Mouse (Mus musculus): ENCODE measurements around the gene Itm2b. TPM values are rescaled to one million over a fixed set of nuclear protein-coding genes. Genes with fewer than 3 reads are reported as not detected.

The Itm2b gene
- polyA plus RNA-seq, 1 experiment from 2014 or later: 1,903 TPM

- Histone ChIP-seq H3K4me3 (ENCODE audit: low read depth, low read length) (no peak overlapping the region), H3K27ac (ENCODE audit: low read length) (peak overlapping the region; percentile 84), H3K4me2 (replicated peaks; ENCODE audit: low read depth, low read length) (no peak overlapping the region), H3K36me3 (ENCODE audit: insufficient read depth, low read length) (no peaks in the 10 kb centered on the region), H3K9me3 (ENCODE audit: low read length) (no peaks in the 10 kb centered on the region), H3K27me3 (replicated peaks; ENCODE audit: insufficient read depth, low read length) (no peaks in the 10 kb centered on the region), H3K4me1 (ENCODE audit: insufficient read depth, low read depth, low read length) (peaks cover 12% of the 10 kb centered on the region; the same call in 1 of the 2 replicates), H3K9ac (replicated peaks; ENCODE audit: low read depth) (no peak overlapping the region)
- peak; percentile 69 for ATAC-seq
- 33% methylated on average over 7 of the region's 7 CpGs for WGBS
- peak; percentile 90 for DNase-seq (ENCODE audit: low spot score)
- TF ChIP-seq CTCF (IDR thresholded peaks at IDR 0.05): no peak
- peak; percentile 40 for TF ChIP-seq EP300 (IDR thresholded peaks at IDR 0.05)
These were observed 4.0 kb upstream of the Itm2b start for GRCm38 (mm10) chr14:73389059-73389458.

GRCm38 (mm10) chr14:73388546-73388945, 3.5 kb upstream of the Itm2b start:
- H3K4me1 ChIP-seq (ENCODE audit: insufficient read depth, low read depth, low read length): peaks cover 12% of the 10 kb centered on the region; the same call in 1 of the 2 replicates
- H3K4me2 ChIP-seq (replicated peaks; ENCODE audit: low read depth, low read length): peak overlapping the region; percentile 4; the same call in 1 of the 2 replicates
- peak; percentile 64 for ATAC-seq
- no peaks in the 10 kb centered on the region for H3K27me3 ChIP-seq (replicated peaks; ENCODE audit: insufficient read depth, low read length)
- no peaks in the 10 kb centered on the region for H3K36me3 ChIP-seq (ENCODE audit: insufficient read depth, low read length)
- H3K4me3 ChIP-seq (ENCODE audit: low read depth, low read length): no peak overlapping the region
- peak; percentile 95 for DNase-seq (ENCODE audit: low spot score)
- no peak for TF ChIP-seq EP300 (IDR thresholded peaks at IDR 0.05)
- TF ChIP-seq CTCF (IDR thresholded peaks at IDR 0.05): no peak
- H3K9me3 ChIP-seq (ENCODE audit: low read length): no peaks in the 10 kb centered on the region
- H3K27ac ChIP-seq (ENCODE audit: low read length): peak overlapping the region; percentile 84
- 24% methylated on average over 7 of the region's 7 CpGs for WGBS
- no peak overlapping the region for H3K9ac ChIP-seq (replicated peaks; ENCODE audit: low read depth)

- TF ChIP-seq EP300 (IDR thresholded peaks at IDR 0.05): no peak
- no peak for TF ChIP-seq CTCF (IDR thresholded peaks at IDR 0.05)
- DNase-seq (ENCODE audit: low spot score) (no peak), ATAC-seq (no peak)
- no peaks in the 10 kb centered on the region for H3K9me3 ChIP-seq (ENCODE audit: low read length)
- H3K4me3 ChIP-seq (ENCODE audit: low read depth, low read length): no peak overlapping the region
- no peak overlapping the region for H3K27ac ChIP-seq (ENCODE audit: low read length)
- peaks cover 28% of the 10 kb centered on the region for H3K4me1 ChIP-seq (ENCODE audit: insufficient read depth, low read depth, low read length)
- H3K9ac ChIP-seq (replicated peaks; ENCODE audit: low read depth): no peak overlapping the region
- 68% methylated on average over 5 of the region's 5 CpGs for WGBS
- H3K4me2 ChIP-seq (replicated peaks; ENCODE audit: low read depth, low read length): no peak overlapping the region
- no peaks in the 10 kb centered on the region for H3K27me3 ChIP-seq (replicated peaks; ENCODE audit: insufficient read depth, low read length)
- no peaks in the 10 kb centered on the region for H3K36me3 ChIP-seq (ENCODE audit: insufficient read depth, low read length)
These were observed 1.4 kb upstream of the Itm2b start for GRCm38 (mm10) chr14:73386493-73386892.

- Histone ChIP-seq H3K4me1 (ENCODE audit: insufficient read depth, low read depth, low read length) (peaks cover 34% of the 10 kb centered on the region), H3K4me2 (replicated peaks; ENCODE audit: low read depth, low read length) (peak overlapping the region; percentile 60), H3K9me3 (ENCODE audit: low read length) (no peaks in the 10 kb centered on the region), H3K9ac (replicated peaks; ENCODE audit: low read depth) (no peak overlapping the region), H3K27me3 (replicated peaks; ENCODE audit: insufficient read depth, low read length) (no peaks in the 10 kb centered on the region), H3K4me3 (ENCODE audit: low read depth, low read length) (no peak overlapping the region; the same call in 1 of the 2 replicates), H3K36me3 (ENCODE audit: insufficient read depth, low read length) (no peaks in the 10 kb centered on the region), H3K27ac (ENCODE audit: low read length) (peak overlapping the region; percentile 99)
- ATAC-seq (no peak), DNase-seq (ENCODE audit: low spot score) (no peak)
- 73% methylated on average over 2 of the region's 2 CpGs for WGBS
- TF ChIP-seq CTCF (IDR thresholded peaks at IDR 0.05) (no peak), EP300 (IDR thresholded peaks at IDR 0.05) (no peak)
These were observed 758 bp upstream of the Itm2b start for GRCm38 (mm10) chr14:73385720-73386374.

- peak; percentile 24 for ATAC-seq
- TF ChIP-seq EP300 (IDR thresholded peaks at IDR 0.05) (no peak), CTCF (IDR thresholded peaks at IDR 0.05) (no peak)
- H3K27ac ChIP-seq (ENCODE audit: low read length): peak overlapping the region; percentile 99
- H3K9me3 ChIP-seq (ENCODE audit: low read length): no peaks in the 10 kb centered on the region
- DNase-seq (ENCODE audit: low spot score): peak; percentile 88
- H3K27me3 ChIP-seq (replicated peaks; ENCODE audit: insufficient read depth, low read length): no peaks in the 10 kb centered on the region
- 0% methylated on average over 13 of the region's 13 CpGs for WGBS
- H3K9ac ChIP-seq (replicated peaks; ENCODE audit: low read depth): peak overlapping the region; percentile 100
- peak overlapping the region; percentile 100 for H3K4me3 ChIP-seq (ENCODE audit: low read depth, low read length)
- peaks cover 1% of the 10 kb centered on the region; the same call in 1 of the 2 replicates for H3K36me3 ChIP-seq (ENCODE audit: insufficient read depth, low read length)
- H3K4me2 ChIP-seq (replicated peaks; ENCODE audit: low read depth, low read length): peak overlapping the region; percentile 60
- H3K4me1 ChIP-seq (ENCODE audit: insufficient read depth, low read depth, low read length): peaks cover 34% of the 10 kb centered on the region
These were observed 560 bp downstream of the Itm2b start for GRCm38 (mm10) chr14:73384546-73384912.

- Histone ChIP-seq H3K27me3 (replicated peaks; ENCODE audit: insufficient read depth, low read length) (no peaks in the 10 kb centered on the region), H3K27ac (ENCODE audit: low read length) (peak overlapping the region; percentile 63; the same call in 1 of the 2 replicates), H3K4me3 (ENCODE audit: low read depth, low read length) (peak overlapping the region; percentile 100), H3K9me3 (ENCODE audit: low read length) (no peaks in the 10 kb centered on the region), H3K4me2 (replicated peaks; ENCODE audit: low read depth, low read length) (peak overlapping the region; percentile 60), H3K9ac (replicated peaks; ENCODE audit: low read depth) (peak overlapping the region; percentile 100; the same call in 1 of the 2 replicates), H3K36me3 (ENCODE audit: insufficient read depth, low read length) (peaks cover 9% of the 10 kb centered on the region; the same call in 1 of the 2 replicates), H3K4me1 (ENCODE audit: insufficient read depth, low read depth, low read length) (peaks cover 34% of the 10 kb centered on the region)
- WGBS: 6% methylated on average over 2 of the region's 2 CpGs
- TF ChIP-seq EP300 (IDR thresholded peaks at IDR 0.05) (no peak), CTCF (IDR thresholded peaks at IDR 0.05) (no peak)
- ATAC-seq (no peak), DNase-seq (ENCODE audit: low spot score) (no peak)
These were observed 1.3 kb downstream of the Itm2b start for GRCm38 (mm10) chr14:73383746-73384145.
